Mouse (Mus musculus): Measurements from ENCODE around the gene Tmem231.

Tmem231 gene

DNA sequence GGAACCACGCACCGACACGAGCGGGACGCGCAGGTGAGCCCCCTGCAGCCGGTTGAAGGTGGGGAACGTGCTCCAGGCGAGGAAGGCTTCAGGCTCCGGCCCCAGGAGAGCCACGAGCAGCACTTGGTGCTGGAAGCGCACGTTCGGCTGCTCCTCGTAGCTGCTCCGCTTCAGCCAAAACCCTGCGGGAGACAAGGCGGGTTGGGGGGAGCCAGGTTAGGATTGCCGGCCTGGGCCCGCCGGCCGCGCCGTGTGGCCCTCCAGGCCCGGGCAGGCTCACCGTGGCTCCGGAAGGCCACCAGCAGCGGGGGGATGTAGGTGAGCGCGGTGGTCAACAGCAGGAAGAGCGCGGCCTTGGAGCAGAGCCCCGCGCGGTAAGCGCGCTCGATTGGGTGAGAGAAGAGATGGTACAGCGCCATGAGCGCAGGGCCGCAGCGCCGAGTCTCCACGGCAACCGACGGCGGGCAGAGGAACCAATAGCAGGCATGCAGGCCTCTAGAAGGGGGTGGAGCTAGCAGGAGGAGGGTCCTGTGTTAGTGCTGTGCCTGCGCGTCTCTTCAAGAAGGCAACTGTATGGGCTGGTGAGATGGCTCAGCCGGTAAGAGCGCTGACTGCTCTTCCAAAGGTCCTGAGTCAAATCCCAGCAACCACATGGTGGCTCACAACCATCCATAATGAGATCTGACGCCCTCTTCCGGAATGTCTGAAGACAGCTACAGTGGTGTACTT, at the start of gene Tmem231:
Gene Tmem231, minus strand, starts transcription at position 534 of the 729 bp plus-strand sequence.
- DNase-seq (ENCODE audit: low read depth, low spot score), result peak; percentile 99

DNA sequence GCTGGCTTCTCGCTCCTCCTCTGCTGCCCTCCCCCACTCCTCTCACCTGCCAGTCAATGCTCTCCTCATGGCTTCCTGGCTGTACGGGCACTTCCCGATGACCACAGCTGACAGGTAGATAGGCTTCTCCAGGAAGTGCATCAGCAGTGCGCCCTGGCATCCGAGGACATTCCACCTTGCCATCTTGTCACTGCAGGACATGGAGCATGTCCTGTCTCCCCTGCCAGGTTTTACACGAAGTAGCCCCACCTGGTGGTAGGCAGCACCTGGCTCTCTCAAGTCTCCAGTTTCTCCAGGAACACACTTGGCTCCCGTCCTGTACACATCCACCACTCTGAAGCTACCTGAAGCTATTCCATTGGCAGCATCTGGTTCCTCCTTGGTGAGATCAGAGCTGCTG, 48.4 kb upstream of the Tmem231 start:
- DNase-seq (ENCODE audit: low read depth, low spot score), result peak; percentile 86

DNA sequence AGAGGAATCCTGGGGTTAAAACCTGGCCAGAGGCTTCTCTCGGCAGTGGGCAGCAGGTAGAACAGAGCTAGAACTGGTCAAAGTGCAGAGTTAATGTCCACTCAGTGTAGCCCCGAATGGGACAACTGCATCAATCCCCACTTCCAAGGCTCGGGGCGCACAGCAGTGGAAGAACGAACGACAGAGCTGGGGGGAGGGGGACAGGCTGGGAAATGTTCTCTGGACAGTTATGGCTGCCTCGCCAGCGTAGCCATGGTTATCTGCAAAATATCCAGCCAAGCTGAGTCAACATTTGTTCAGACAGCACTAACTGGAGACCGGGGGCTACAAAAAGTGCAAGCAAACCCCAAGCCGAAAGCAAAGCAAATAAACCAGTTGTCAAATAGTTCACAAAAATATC, 44.5 kb upstream of the Tmem231 start:
- no peak for DNase-seq (ENCODE audit: low read depth, low spot score)

DNA sequence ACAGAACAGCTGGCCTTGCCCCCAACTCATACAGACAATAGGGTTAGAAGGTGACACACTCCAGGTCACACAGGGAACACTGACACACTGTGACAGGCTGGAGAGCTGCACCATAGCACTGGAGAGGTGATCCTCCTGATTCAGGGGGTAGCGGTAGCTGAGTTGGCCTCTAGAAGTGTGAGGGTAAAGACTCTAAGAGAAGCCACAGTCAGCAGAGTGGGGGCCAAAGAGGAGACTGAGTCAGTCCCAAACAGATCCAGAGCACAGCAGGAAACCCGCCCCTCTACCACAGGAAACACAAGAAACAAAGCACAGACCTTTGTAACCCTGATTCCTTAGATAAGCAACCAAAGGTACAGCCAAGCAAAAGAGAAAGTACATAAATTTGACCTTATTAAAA, 42.6 kb upstream of the Tmem231 start:
- no peak for DNase-seq (ENCODE audit: low read depth, low spot score)

DNA sequence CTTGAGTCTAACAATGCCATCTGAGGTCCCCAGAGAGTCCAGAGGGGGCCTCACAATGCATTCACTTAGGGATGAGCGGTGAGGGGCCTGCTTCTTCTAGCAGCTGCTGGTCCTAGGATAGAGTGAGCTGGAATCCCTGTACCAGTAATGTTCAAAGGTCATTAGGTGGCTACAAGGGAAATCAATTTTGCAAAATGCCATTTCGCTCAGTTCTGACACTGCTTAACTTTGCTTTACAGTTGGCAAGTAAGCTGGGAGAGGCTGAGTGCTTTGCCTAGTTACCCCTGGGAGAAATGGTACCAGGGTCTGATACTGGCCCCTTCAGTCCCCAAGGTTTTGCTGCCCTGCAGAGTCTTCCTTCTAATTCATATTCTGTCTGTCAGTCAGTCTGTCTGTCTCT, 42.0 kb upstream of the Tmem231 start:
- DNase-seq (ENCODE audit: low read depth, low spot score), result no peak

DNA sequence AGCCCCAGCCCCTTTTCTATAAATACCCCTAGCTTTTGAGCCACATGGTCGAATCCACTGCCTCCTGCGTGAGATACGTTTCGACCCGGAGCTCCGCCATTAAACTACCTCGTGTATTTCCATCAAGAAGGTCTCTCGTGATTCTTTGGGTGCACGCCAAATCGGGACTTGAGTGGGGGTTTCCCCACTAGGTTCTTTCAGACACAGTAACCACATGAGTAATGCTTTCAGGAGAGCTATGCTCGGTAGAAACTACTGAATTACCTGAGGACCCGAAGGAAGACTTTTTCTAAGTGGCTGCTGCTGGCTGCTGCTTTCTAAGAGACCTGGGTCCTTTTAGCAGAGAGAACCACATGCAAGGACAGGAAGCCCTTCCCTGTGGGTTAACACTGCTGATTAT, 40.5 kb upstream of the Tmem231 start:
- no peak for DNase-seq (ENCODE audit: low read depth, low spot score)

DNA sequence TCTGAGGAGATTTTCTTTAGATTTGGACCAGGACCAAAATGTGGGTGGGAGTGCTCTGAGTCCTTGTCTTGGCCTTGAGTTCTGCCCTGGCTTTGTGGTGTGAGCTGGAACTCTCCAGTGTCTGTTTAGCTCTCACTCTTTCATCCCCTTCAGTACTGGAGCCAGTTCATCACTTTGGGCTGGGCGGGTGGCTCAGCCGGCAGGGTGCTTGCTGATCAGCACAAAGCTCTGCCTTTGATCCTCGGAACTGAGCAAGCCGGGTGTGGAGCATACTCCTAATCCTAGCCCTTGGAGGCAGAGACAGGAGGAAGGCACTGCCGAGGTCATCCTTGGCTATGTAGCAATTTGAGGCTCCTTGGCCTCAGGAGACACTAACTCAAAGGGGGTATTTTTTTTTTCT, 35.3 kb upstream of the Tmem231 start:
- no peak for DNase-seq (ENCODE audit: low read depth, low spot score)

DNA sequence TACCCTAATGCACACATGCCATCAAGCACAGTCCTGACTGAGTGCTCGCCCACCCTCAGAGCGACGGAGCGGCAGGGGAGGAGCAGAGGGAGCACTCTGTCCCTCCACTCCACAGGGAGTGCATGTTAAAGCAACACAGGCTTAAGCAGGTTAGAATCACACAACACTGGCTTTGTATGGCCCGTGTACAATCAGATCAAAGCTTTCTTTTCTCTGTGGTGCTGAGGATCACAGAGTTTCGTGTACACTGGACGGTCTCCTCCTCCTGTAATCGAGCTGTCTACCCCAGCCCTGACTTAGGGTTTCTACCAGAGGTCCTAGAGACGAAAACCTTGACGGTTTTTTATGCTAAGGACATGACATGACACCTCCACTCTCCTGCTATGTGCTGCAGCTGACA, 34.9 kb upstream of the Tmem231 start:
- no peak for DNase-seq (ENCODE audit: low read depth, low spot score)

DNA sequence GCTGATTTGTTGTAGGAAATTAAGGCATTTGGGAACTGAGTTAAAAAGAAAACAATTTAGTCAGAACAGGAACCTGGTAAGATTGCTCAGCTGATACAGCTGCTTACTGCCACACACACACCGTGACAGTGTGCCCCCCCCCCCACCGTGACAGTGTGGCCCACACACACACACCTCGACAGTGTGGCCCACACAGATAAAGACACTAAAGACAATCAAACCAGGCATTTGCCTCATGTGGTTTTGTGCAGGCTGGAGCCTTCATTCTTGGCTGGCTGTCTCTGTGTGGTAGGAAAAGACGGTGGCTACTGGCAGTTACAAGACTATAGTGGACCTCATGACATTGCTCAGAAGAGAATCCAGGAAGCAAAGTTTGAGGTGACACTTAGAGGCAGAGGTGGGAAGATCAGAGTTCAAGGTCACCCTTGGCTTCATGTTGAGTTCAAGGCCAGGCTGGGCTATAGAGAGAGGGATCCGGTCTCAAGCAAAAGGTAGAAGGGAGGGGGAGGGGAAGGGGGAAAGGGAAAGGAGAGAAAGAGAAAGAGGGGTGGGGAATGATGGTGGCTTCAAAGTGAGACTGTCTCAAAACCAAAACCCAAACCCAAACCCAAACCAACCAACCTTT, 33.7 kb upstream of the Tmem231 start:
- DNase-seq (ENCODE audit: low read depth, low spot score), result no peak

DNA sequence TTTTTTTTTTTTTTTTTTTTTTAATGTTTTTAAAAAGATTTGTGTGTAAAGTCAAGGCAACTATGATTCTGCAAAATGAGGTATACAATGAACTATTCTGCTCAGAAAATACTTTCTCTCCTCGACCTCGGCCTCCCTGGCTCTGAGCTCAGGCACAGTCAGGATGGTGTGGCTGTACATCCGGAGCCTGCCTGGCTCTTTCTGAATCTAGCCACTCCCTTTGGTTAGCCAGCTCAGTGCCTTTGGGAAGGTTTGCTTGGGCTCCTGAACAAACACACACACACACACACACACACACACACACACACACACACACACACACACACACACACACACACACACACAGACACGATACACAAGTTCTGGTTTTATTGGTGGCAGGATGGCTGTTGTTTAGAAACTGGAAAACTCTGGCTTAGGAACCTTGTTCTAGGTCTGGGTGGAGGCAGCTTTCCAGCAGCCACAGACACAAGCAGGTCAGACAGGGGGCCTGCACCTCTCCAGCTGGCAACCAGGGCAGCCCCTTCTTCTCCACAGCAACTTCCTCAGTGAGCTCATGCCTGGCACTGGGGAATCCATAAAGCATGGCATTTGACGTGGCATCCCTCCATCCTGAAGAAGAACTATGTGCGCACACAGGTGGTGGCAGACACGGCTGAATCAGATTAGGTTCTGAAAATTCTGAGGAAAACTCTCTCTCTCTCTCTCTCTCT, 31.3 kb upstream of the Tmem231 start:
- peak; percentile 58 for DNase-seq (ENCODE audit: low read depth, low spot score)

DNA sequence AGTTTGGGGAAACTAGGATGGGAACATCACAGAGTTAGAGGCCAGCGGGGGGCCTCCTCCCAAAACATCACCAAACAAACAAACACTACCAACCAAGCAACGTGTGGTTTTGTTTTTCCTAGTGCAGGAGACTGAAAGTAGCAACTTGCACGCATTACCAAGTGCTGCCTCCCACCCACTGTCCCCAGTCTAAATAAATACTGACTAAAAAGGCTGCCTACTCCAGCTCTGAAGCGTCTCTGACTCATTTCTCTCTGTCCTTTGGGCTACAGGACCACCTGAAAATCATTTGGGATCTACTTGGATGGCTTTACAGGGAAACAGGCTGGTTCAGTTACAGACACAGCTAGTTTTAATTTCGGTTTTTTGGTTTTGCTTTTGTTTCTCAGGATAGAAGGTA, 30.7 kb upstream of the Tmem231 start:
- peak; percentile 82 for DNase-seq (ENCODE audit: low read depth, low spot score)

DNA sequence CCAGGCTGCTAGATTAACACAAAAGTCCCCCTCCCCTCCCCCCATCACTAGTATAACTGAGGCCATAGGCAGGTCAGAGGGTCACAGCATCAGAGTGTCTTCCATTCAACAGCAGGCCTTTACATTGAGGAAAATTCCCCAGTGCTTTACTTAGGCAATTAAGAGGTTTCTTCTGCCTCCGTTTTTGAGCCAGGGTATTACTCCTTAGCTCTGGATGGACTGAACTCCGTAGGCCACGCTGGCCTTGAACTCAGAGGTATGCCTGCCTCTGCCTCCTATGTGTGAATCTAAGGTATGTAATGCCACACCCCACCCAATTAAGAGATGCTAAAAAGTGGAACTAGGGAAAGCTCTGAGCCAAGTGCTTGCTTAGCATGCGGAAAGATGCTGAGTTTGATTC, 29.9 kb upstream of the Tmem231 start:
- DNase-seq (ENCODE audit: low read depth, low spot score), result no peak

DNA sequence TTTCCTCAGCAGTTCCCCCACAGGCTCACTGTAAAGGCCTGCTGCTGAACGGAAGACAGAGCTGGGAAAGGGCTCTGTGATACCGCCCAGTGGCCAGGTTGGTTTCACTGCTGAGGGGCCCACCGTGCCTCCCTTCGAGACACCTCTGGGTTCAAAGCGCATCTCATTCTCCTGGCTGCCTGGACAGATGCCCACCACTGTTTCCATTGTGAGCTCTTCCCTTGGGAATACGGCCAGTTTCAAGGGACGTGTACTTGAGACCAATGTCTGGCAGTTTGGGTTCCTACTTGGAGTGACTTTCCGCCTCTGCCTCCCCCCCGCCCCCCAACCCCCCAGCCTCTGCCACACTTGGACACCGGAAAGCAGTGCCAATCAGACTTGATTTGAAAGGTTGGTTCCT, 29.4 kb upstream of the Tmem231 start:
- DNase-seq (ENCODE audit: low read depth, low spot score), result no peak

DNA sequence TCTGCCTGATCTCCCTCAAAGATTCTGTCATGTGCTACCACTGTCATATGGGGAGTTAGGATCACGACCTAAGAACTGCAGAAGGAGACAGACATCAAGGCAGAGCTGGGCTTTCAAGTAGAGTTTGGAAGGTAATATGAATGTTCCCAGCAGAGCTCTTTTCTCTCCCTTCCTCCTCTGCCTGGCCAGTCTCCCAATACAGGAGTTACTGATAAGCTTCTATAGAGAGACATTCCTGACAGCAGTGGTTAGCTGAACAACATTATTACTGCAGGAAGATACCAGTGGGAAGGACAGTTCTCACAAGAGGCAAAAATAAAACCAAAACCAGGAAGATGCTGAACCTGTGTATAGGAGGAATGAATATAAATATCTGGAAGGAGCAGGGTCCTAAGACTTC, 28.9 kb upstream of the Tmem231 start:
- DNase-seq (ENCODE audit: low read depth, low spot score), result no peak

DNA sequence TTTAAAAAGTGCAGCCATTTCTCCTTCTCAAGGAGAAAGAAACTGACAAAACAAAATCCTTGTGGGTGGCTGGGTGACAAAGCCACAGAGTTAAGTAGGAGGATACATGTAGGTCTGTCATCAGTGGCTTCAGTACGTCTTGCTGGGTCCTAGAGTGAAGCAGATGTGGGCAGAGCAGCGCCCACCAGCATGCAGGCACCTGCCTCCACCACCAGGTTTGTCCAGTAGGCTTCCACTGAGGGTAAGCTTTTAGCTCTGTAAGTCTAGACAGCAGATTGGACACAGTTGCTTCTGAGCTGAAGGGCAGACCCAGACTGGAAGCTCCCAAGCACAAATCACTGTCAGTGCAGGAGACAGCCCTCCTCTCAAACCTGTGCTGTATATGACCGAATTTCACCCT, 27.6 kb upstream of the Tmem231 start:
- DNase-seq (ENCODE audit: low read depth, low spot score), result no peak

DNA sequence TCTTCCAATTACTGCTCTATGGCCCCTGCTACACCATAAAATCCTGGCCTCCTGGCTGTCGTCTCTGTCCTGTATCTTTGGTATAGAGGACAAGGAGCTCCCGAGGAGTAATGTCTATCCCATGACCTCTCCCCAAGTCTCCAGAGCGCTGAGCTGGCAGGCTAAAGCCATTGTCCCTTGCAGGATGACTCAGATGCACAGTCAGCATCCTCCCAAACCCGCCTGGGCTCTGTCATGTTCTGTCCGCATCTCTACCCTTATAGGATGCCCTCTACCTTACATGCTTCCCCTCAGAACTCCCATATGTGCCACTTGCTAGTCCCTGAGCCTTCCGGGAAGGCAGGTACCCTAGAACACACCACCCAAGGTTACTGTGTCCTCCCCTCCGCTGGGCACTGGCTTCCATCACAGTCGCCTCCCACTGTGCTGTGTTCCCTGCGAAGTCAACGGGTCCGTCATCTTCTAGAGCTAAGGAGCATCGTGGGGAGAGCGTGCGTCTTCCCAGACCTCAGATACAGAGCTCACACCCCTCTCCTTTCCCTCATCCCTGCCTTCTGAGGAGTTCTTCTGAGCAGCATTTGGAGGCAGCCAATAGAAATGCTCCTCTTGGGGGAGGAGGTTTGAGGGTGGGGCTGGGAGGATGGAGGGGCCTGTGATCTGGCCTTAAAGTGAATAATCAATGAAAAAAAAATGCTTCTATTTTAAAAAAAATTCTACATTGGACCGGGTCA, 27.1 kb upstream of the Tmem231 start:
- DNase-seq (ENCODE audit: low read depth, low spot score), result peak; percentile 51

DNA sequence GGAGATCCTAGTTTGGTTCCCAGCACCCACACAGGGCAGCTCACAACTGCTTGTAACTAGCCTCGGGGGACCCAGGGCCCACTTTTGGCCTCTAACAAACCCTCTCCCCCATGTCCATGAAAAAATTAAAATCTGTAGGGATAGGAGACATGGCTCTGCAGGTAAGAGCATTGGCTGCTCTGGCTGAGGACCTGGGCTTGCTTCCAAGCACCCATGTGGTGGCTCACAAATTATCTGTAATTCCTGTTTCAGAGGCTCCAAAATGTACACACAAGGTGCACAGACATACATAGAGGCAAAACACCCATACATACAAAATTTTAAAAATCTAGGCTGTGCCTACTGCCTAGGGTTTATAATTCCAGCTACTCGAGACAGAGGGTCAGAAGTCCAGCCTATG, 23.6 kb upstream of the Tmem231 start:
- peak; percentile 29 for DNase-seq (ENCODE audit: low read depth, low spot score)

DNA sequence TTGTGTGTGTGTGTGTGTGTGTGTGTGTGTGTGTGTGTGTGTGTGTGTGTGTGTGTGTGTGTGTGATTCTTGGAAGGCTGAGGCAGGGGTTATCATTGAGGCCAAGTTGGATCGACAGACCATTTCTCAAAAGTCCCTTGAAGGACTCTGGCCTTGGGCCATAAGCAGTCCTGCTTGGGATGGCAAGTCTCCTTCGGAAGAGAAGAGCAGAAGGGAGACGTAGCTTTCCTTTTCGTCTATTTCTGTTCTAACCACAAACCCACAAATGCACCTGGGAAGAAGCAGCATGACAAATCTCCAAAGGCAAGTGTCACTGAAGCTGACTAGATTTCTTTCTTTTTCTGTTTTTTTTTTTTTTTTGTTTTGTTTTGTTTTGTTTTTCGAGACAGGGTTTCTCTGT, 22.2 kb upstream of the Tmem231 start:
- no peak for DNase-seq (ENCODE audit: low read depth, low spot score)

DNA sequence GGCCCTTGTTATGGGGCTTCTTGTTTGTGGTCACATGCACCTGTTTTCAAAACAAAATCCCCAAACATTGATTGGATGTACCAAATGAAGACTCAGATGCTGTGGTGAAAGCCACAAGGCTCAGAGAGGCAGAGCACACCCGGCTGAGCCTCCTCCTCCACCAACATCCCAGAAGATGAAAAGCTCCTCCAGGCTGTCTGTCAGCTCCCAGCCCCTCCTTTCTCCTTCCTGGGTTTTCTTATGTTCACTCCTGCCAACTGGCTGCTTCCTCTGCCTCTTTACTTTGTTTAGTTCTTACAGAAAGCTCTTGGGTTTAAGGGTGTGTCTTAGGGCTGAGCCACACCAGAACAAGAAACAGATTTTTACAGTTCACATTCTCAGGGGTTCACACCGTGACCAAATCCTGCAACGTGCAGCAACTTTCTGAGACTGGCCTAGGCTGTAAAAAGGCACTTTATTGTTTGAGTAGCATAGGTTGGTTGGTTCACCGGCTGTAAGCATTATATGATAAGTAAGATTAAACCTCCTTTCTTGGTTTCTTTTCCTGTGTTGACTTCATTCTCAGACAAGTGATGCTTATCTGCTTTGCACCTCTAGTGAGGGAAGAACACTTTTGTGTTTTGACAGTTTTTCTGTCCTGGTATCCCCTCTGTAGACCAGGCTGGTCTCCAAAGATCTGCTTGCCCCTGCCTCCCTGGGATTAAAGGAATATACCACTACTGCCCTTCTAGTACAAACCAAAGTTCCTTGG, 21.3 kb upstream of the Tmem231 start:
- DNase-seq (ENCODE audit: low read depth, low spot score), result no peak

DNA sequence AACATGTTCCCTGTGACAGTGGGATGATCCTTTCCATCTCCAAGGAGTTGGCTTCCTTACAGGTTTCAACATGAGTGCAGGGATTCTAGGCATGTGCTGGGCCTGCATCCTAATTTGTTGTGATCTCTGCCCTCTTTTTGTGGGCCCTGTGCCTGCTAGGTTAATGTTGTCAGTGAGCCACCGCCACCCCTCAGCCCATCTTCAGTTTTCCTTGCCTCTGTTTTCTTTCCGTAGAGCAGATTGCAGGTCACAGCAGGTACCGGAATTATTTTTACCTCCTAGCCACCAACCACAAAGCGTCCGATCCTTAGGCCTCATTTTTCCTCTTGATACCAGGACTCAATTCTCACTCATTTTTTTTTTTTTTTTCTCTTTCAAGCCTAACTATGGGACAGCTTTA, 18.3 kb upstream of the Tmem231 start:
- peak; percentile 87 for DNase-seq (ENCODE audit: low read depth, low spot score)

DNA sequence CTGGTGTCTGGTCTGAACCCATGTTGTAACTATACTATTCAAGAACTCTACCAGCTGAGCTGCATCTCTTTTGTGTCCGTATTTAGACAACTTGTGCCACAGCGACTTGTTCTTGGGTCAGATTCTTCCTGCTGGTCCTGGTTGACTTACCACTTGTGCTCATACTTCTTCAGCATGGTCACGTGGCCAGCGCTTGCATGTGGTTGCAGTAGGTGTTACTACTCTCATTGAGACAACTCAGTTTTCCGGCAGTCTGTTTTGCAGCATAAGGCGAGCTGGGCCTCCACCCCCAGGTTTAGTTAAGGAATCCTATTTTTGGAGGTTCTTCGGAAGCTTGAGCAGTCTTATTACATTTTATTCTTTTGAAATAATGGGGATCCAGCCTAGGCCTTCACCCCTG, 17.6 kb upstream of the Tmem231 start:
- DNase-seq (ENCODE audit: low read depth, low spot score), result peak; percentile 83

DNA sequence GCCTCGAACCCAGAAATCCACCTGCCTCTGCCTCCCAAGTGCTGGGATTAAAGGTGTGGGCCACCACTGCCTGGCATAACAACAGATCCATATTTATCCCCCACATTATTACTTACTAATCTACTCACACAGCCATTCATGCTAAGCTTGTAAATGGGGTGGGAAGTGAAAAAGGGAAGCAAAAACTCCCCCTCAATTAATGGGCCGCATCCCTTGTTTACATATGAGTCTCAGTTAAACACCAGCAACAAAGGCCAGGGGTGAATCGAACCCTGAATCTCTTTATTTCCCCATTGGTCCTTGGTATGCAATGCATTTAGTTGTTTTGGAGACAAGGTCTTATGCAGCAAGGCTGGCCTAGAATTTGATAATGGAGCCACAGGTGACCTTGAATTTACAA, 17.2 kb upstream of the Tmem231 start:
- DNase-seq (ENCODE audit: low read depth, low spot score), result no peak

Measured in brain, adult 2 months (tissue).